7 mouse cellular contexts compared by ENCODE assay signal in the genomic region with DNA sequence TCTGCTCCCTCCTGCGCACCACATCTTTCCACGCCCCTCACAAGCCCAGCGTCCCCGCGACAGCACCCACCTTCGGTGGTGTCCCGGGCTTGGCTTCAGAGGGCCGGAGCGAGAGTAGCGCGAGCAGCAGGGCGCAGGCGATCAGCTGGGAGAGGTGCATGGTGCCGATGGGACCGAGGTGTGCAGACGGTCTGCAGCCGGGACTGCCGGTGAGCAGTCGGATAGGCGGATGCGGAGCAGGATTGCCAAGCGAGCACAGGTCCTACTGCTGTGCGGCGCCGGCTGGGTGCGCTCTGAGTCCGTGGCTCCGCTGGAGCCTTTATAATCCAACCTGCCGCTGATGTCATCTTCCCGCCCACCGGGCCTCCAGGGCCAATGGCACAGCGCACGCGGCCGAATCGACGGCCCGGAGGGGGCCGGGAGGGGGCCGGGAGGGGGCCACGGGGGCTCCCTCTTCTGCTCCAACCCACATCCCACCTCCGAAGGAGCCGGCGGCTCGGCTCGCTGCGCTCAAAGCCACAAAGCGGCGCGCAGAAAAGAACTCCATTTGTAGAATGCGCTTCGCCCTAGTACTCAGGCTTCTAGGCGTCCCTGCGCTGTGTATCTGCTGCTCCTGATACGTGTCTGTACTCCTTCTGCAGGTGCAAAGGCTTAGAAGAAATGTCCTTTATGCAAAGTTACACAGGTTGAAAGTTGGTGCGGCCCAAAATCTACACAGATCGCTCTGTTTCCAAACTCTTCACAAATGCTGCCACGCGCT. TPM values are rescaled to one million over a fixed set of nuclear protein-coding genes. Genes with fewer than 3 reads are reported as not detected.
A peak's percentile ranks its signal among the peaks of the same experiment; 100 is the strongest.
DNase-seq lines count a peak whose midpoint lies in the region; ATAC-seq and TF ChIP-seq lines count a peak whose summit lies in the region.

A gene (minus strand): TSS at position 293 of the 760 bp plus-strand sequence.

- peak within 1 kb of the TSS; percentile 50 for H3K4me3 ChIP-seq in embryonic facial prominence, embryonic 11.5 days (ENCODE audit: low read depth, low read length)
- peak within 1 kb of the TSS; percentile 52 for H3K4me3 ChIP-seq in kidney, embryonic 14.5 days (ENCODE audit: low read length)
- H3K4me3 ChIP-seq in limb, embryonic 13.5 days = peak within 1 kb of the TSS; percentile 48
- H3K4me3 ChIP-seq in midbrain, embryonic 16.5 days (ENCODE audit: low read depth, low read length) = peak within 1 kb of the TSS; percentile 65
- peak within 1 kb of the TSS; percentile 62 for H3K4me3 ChIP-seq in testis, adult 2 months (ENCODE audit: control insufficient read depth, low read depth, low read length)

- peak; percentile 33; the same call in 1 of the 2 replicates for TF ChIP-seq CTCF in brain, embryonic 14.5 days (IDR thresholded peaks at IDR 0.05; ENCODE audit: borderline replicate concordance, extremely low read depth, insufficient read depth, insufficient read length)
- no peak for TF ChIP-seq CTCF in testis, adult 2 months (IDR thresholded peaks at IDR 0.05; ENCODE audit: control insufficient read depth, insufficient read depth, insufficient replicate concordance, low read depth, low read length)

- peaks cover 17% of the 10 kb centered on the region for H3K27me3 ChIP-seq in embryonic facial prominence, embryonic 11.5 days (ENCODE audit: control insufficient read depth, insufficient read depth, low read length)
- H3K27me3 ChIP-seq in kidney, embryonic 14.5 days (ENCODE audit: control insufficient read depth, insufficient read depth, low read length) = peaks cover 34% of the 10 kb centered on the region
- peaks cover 72% of the 10 kb centered on the region for H3K27me3 ChIP-seq in limb, embryonic 13.5 days
- peaks cover 13% of the 10 kb centered on the region for H3K27me3 ChIP-seq in midbrain, embryonic 16.5 days (ENCODE audit: control insufficient read depth, insufficient read depth, low read depth, low read length)
- H3K27me3 ChIP-seq in testis, adult 2 months (ENCODE audit: control insufficient read depth, insufficient read depth, low read length) = no peaks in the 10 kb centered on the region

- peak; percentile 94 for DNase-seq in brain, embryonic 14.5 days (ENCODE audit: low read depth)
- DNase-seq in embryonic facial prominence, embryonic 11.5 days (ENCODE audit: low spot score) = peak; percentile 84
- DNase-seq in heart, adult 8-10 months (ENCODE audit: low spot score) = peak; percentile 18

- no peaks in the 10 kb centered on the region; the same call in 1 of the 2 replicates for H3K4me1 ChIP-seq in embryonic facial prominence, embryonic 11.5 days (ENCODE audit: control insufficient read depth, insufficient read depth, low read length)
- H3K4me1 ChIP-seq in kidney, embryonic 14.5 days (ENCODE audit: control insufficient read depth, insufficient read depth, low read length) = peaks cover 3% of the 10 kb centered on the region; the same call in 1 of the 2 replicates
- peaks cover 28% of the 10 kb centered on the region for H3K4me1 ChIP-seq in limb, embryonic 13.5 days
- peaks cover 5% of the 10 kb centered on the region; the same call in 1 of the 2 replicates for H3K4me1 ChIP-seq in midbrain, embryonic 16.5 days (ENCODE audit: control insufficient read depth, insufficient read depth, low read length)
- peaks cover 17% of the 10 kb centered on the region for H3K4me1 ChIP-seq in testis, adult 2 months (ENCODE audit: control insufficient read depth, insufficient read depth, low read length)

- WGBS in embryonic facial prominence, embryonic 11.5 days = 4% methylated on average over 56 of the region's 59 CpGs
- WGBS in kidney, embryonic 14.5 days = 4% methylated on average over 58 of the region's 59 CpGs
- WGBS in limb, embryonic 13.5 days = 4% methylated on average over 59 of the region's 59 CpGs
- WGBS in midbrain, embryonic 16.5 days = 4% methylated on average over 59 of the region's 59 CpGs

- peak within 1 kb of the TSS; percentile 43 for H3K9ac ChIP-seq in embryonic facial prominence, embryonic 11.5 days (replicated peaks; ENCODE audit: low read length)
- H3K9ac ChIP-seq in kidney, embryonic 14.5 days (ENCODE audit: low read depth, low read length) = peak within 1 kb of the TSS; percentile 46; the same call in 1 of the 2 replicates
- peak within 1 kb of the TSS; percentile 61 for H3K9ac ChIP-seq in limb, embryonic 13.5 days
- peak within 1 kb of the TSS; percentile 71 for H3K9ac ChIP-seq in midbrain, embryonic 16.5 days (ENCODE audit: low read depth, low read length)

- no peaks in the 10 kb centered on the region for H3K9me3 ChIP-seq in embryonic facial prominence, embryonic 11.5 days (replicated peaks; ENCODE audit: control insufficient read depth, low read length)
- H3K9me3 ChIP-seq in kidney, embryonic 14.5 days (ENCODE audit: control insufficient read depth, low read length) = no peaks in the 10 kb centered on the region
- H3K9me3 ChIP-seq in limb, embryonic 13.5 days = no peaks in the 10 kb centered on the region
- H3K9me3 ChIP-seq in midbrain, embryonic 16.5 days (replicated peaks; ENCODE audit: control insufficient read depth, low read length, poor library complexity, severe bottlenecking) = no peaks in the 10 kb centered on the region

- peak; percentile 86 for ATAC-seq in embryonic facial prominence, embryonic 11.5 days (replicated peaks; ENCODE audit: insufficient number of reproducible peaks, low FRiP score, low TSS enrichment, low read depth)
- peak; percentile 95 for ATAC-seq in kidney, embryonic 14.5 days (ENCODE audit: low FRiP score, low TSS enrichment)
- ATAC-seq in limb, embryonic 13.5 days (ENCODE audit: low FRiP score, low read depth) = peak; percentile 89
- ATAC-seq in midbrain, embryonic 16.5 days = peak; percentile 96

- no peak within 1 kb of the TSS for H3K27ac ChIP-seq in embryonic facial prominence, embryonic 11.5 days (replicated peaks; ENCODE audit: low read depth, low read length)
- no peak within 1 kb of the TSS for H3K27ac ChIP-seq in kidney, embryonic 14.5 days (ENCODE audit: low read depth, low read length)
- H3K27ac ChIP-seq in limb, embryonic 13.5 days = no peak within 1 kb of the TSS
- peak within 1 kb of the TSS; percentile 19 for H3K27ac ChIP-seq in midbrain, embryonic 16.5 days (ENCODE audit: low read length)
- no peak within 1 kb of the TSS for H3K27ac ChIP-seq in testis, adult 2 months (ENCODE audit: control insufficient read depth, insufficient read depth, low read depth, low read length)

- TF ChIP-seq POLR2A in brain, embryonic 14.5 days (IDR thresholded peaks at IDR 0.05; ENCODE audit: borderline replicate concordance, extremely low read depth, insufficient read depth, insufficient read length, poor library complexity, severe bottlenecking) = peak; percentile 80; the same call in 1 of the 2 replicates
- no peak for TF ChIP-seq POLR2A in testis, adult 2 months (IDR thresholded peaks at IDR 0.05; ENCODE audit: control insufficient read depth, low read depth, low read length)

- H3K4me2 ChIP-seq in embryonic facial prominence, embryonic 11.5 days (ENCODE audit: low read depth, low read length) = peak within 1 kb of the TSS; percentile 98
- peak within 1 kb of the TSS; percentile 98 for H3K4me2 ChIP-seq in kidney, embryonic 14.5 days (replicated peaks; ENCODE audit: low read depth, low read length)
- H3K4me2 ChIP-seq in limb, embryonic 13.5 days (replicated peaks) = peak within 1 kb of the TSS; percentile 83
- H3K4me2 ChIP-seq in midbrain, embryonic 16.5 days (ENCODE audit: low read length) = peak within 1 kb of the TSS; percentile 98

- no peaks in the 10 kb centered on the region for H3K36me3 ChIP-seq in embryonic facial prominence, embryonic 11.5 days (replicated peaks; ENCODE audit: control insufficient read depth, insufficient read depth, low read depth, low read length)
- no peaks in the 10 kb centered on the region for H3K36me3 ChIP-seq in kidney, embryonic 14.5 days (ENCODE audit: control insufficient read depth, insufficient read depth, low read length)
- no peaks in the 10 kb centered on the region for H3K36me3 ChIP-seq in limb, embryonic 13.5 days
- H3K36me3 ChIP-seq in midbrain, embryonic 16.5 days (ENCODE audit: control insufficient read depth, insufficient read depth, low read length) = no peaks in the 10 kb centered on the region
- no peaks in the 10 kb centered on the region for H3K36me3 ChIP-seq in testis, adult 2 months (ENCODE audit: control insufficient read depth, insufficient read depth, low read length)

RNA-seq across cellular contexts. Expression of the gene that starts here (rescaled TPM):
- polyA plus RNA-seq in brain, embryonic 14.5 days (2012; rRNA removed) = 3.2 and 6.3 TPM in 2 replicates
- 0.34 and 1.4 TPM in 2 replicates for polyA plus RNA-seq in embryonic facial prominence, embryonic 11.5 days (2014; fragmentation: Nextera tagmentation; extraction: Ambion mirVana)
- under 1 TPM in 3 of 4 experiments, not detected in 1; 0.31 to 0.44 (median 0.44) TPM for total RNA-seq in heart, adult 8-10 months (2022)
- polyA plus RNA-seq in kidney, embryonic 14.5 days (2014; fragmentation: Nextera tagmentation; extraction: Ambion mirVana) = 2.1 and 2.4 TPM in 2 replicates
- 5.3 and 5.9 TPM in 2 replicates for polyA plus RNA-seq in limb, embryonic 13.5 days (2015; fragmentation: Nextera tagmentation; extraction: Ambion mirVana)
- polyA plus RNA-seq in midbrain, embryonic 16.5 days (2015; fragmentation: Nextera tagmentation; extraction: Ambion mirVana) = 3.8 and 4.2 TPM in 2 replicates
- polyA plus RNA-seq in testis, adult 2 months (2012; rRNA removed) = 0.23 and 0.26 TPM in 2 replicates

Comparison
In these comparisons a context has a peak if more than half of its experiments do, and no peak if none do; other contexts are left out.
1. Peak in DNase-seq in heart, adult 8-10 months; RNA of the gene not detected or under 1 TPM.
2. DNase-seq: peak in every context shown above with its lines; median percentile 94 in brain, embryonic 14.5 days; 84 in embryonic facial prominence, embryonic 11.5 days; 18 in heart, adult 8-10 months.